ENCODE assay signal across 18 mouse cellular contexts in genomic region chr2:126014989-126015710, GRCm38 (mm10). TPM values are rescaled to one million over a fixed set of nuclear protein-coding genes. Genes with fewer than 3 reads are reported as not detected.
DNase-seq lines count a peak whose midpoint lies in the region; ATAC-seq and TF ChIP-seq lines count a peak whose summit lies in the region.
"Had no signal": no experiment of that assay in that cellular context is flagged by ENCODE, and none has a peak within 500 bp of the region (broad histone marks: within the 10 kb centered on the region; RNA-seq: fewer than 3 reads in every experiment).

No protein-coding gene starts in this region.

- H3K27ac ChIP-seq in heart, embryonic 16.5 days (ENCODE audit: low read length) = no peak overlapping the region
- no peak overlapping the region for H3K27ac ChIP-seq in forebrain, embryonic 16.5 days (ENCODE audit: low read length)
- peak overlapping the region; percentile 56 for H3K27ac ChIP-seq in midbrain, embryonic 15.5 days
- H3K27ac ChIP-seq in left cerebral cortex, adult 2 months = no peak overlapping the region
- H3K27ac ChIP-seq: liver, embryonic 14.5 days; neural tube, embryonic 13.5 days; stomach, embryonic 15.5 days had no signal

- H3K4me2 ChIP-seq in heart, embryonic 16.5 days (ENCODE audit: low read depth, low read length) = peak overlapping the region; percentile 34; the same call in 1 of the 2 replicates
- H3K4me2 ChIP-seq in forebrain, embryonic 16.5 days (ENCODE audit: low read length) = no peak overlapping the region
- H3K4me2 ChIP-seq in midbrain, embryonic 15.5 days = no peak overlapping the region
- H3K4me2 ChIP-seq: neural tube, embryonic 13.5 days; stomach, embryonic 15.5 days had no signal

- ATAC-seq in heart, embryonic 16.5 days (replicated peaks; ENCODE audit: extremely low read depth, insufficient read depth, low FRiP score) = peak; percentile 67; the same call in 1 of the 2 replicates
- peak; percentile 79 for ATAC-seq in forebrain, embryonic 16.5 days
- ATAC-seq in midbrain, embryonic 15.5 days (replicated peaks) = peak; percentile 69
- ATAC-seq: activated CD4-positive, CD25-positive, alpha-beta regulatory T cell, adult 4 months; lung, postnatal 0 days had no signal

- no peak for TF ChIP-seq CTCF in left cerebral cortex, adult 2 months (IDR thresholded peaks at IDR 0.05)

- DNase-seq in embryo, embryonic 10 days (ENCODE audit: low spot score) = peak; percentile 15
- no peak for DNase-seq in embryo, embryonic 11 days
- DNase-seq in heart, postnatal 25 days (ENCODE audit: low spot score) = no peak
- DNase-seq in left cerebral cortex, adult 2 months (ENCODE audit: extremely low spot score in 1 of 2, low spot score in 2 of 2) = no peak
- DNase-seq in frontal cortex, adult 2 months (ENCODE audit: extremely low spot score in 1 of 2, low spot score in 1 of 2) = no peak
- DNase-seq: cerebellum, postnatal 25 days; gastrocnemius, postnatal 14 days; spleen, adult 18-20 months had no signal

- intact Hi-C loops in heart, postnatal 25 days (cut with DNase I) = no loop called here
- intact Hi-C loops in left cerebral cortex, adult 2 months (cut with DNase I) = no loop called here

- H3K36me3 ChIP-seq in heart, embryonic 16.5 days (ENCODE audit: control insufficient read depth, insufficient read depth) = no peaks in the 10 kb centered on the region
- H3K36me3 ChIP-seq in forebrain, embryonic 16.5 days (ENCODE audit: control insufficient read depth, insufficient read depth) = no peaks in the 10 kb centered on the region
- no peaks in the 10 kb centered on the region for H3K36me3 ChIP-seq in midbrain, embryonic 15.5 days (replicated peaks)
- H3K36me3 ChIP-seq: neural tube, embryonic 13.5 days; stomach, embryonic 15.5 days had no signal

- no peaks in the 10 kb centered on the region for H3K27me3 ChIP-seq in heart, embryonic 16.5 days (ENCODE audit: control insufficient read depth, insufficient read depth, low read length)
- no peaks in the 10 kb centered on the region for H3K27me3 ChIP-seq in forebrain, embryonic 16.5 days (replicated peaks; ENCODE audit: control insufficient read depth, insufficient read depth, low read length)
- H3K27me3 ChIP-seq in midbrain, embryonic 15.5 days (replicated peaks) = no peaks in the 10 kb centered on the region
- H3K27me3 ChIP-seq: CH12.LX; neural tube, embryonic 13.5 days; stomach, embryonic 15.5 days had no signal

- 37% methylated on average over 12 of the region's 12 CpGs for WGBS in heart, embryonic 16.5 days
- 13% methylated on average over 12 of the region's 12 CpGs for WGBS in forebrain, embryonic 16.5 days
- WGBS in midbrain, embryonic 15.5 days = 29% methylated on average over 12 of the region's 12 CpGs

- no peaks in the 10 kb centered on the region for H3K9me3 ChIP-seq in heart, embryonic 16.5 days (replicated peaks; ENCODE audit: control insufficient read depth, low read length)
- H3K9me3 ChIP-seq in forebrain, embryonic 16.5 days (ENCODE audit: control insufficient read depth, low read length) = no peaks in the 10 kb centered on the region
- no peaks in the 10 kb centered on the region for H3K9me3 ChIP-seq in midbrain, embryonic 15.5 days
- H3K9me3 ChIP-seq: neural tube, embryonic 13.5 days; stomach, embryonic 15.5 days had no signal

- no peak overlapping the region for H3K4me3 ChIP-seq in heart, embryonic 16.5 days (ENCODE audit: low read length)
- H3K4me3 ChIP-seq in forebrain, embryonic 16.5 days (replicated peaks; ENCODE audit: low read length) = no peak overlapping the region
- no peak overlapping the region for H3K4me3 ChIP-seq in midbrain, embryonic 15.5 days
- H3K4me3 ChIP-seq in left cerebral cortex, adult 2 months = no peak overlapping the region
- H3K4me3 ChIP-seq: neural tube, embryonic 13.5 days; stomach, embryonic 15.5 days had no signal

- H3K4me1 ChIP-seq in heart, embryonic 16.5 days (ENCODE audit: control insufficient read depth, insufficient read depth, low read length) = no peaks in the 10 kb centered on the region; the same call in 1 of the 2 replicates
- H3K4me1 ChIP-seq in forebrain, embryonic 16.5 days (replicated peaks; ENCODE audit: control insufficient read depth, insufficient read depth, low read length) = no peaks in the 10 kb centered on the region
- 0 out of 2 replicates have a peak, but pooled peaks cover 13% of the 10 kb centered on the region for H3K4me1 ChIP-seq in midbrain, embryonic 15.5 days
- H3K4me1 ChIP-seq: stomach, embryonic 15.5 days had no signal

- H3K9ac ChIP-seq in heart, embryonic 16.5 days (ENCODE audit: low read length) = no peak overlapping the region
- H3K9ac ChIP-seq in forebrain, embryonic 16.5 days (replicated peaks; ENCODE audit: low read depth, low read length) = no peak overlapping the region
- no peak overlapping the region for H3K9ac ChIP-seq in midbrain, embryonic 15.5 days
- H3K9ac ChIP-seq: liver, embryonic 14.5 days; neural tube, embryonic 13.5 days; stomach, embryonic 15.5 days had no signal

RNA-seq across cellular contexts. Expression of gene Fgf7, which starts 19.3 kb away (rescaled TPM):
- polyA plus RNA-seq in heart, embryonic 16.5 days (2015; fragmentation: Nextera tagmentation; extraction: Ambion mirVana) = 1.9 and 2.0 TPM in 2 replicates
- total RNA-seq in heart, postnatal 25 days (2021) = 1 to 10 TPM; 1.5 to 1.7 TPM
- polyA plus RNA-seq in forebrain, embryonic 16.5 days (2015; fragmentation: Nextera tagmentation; extraction: Ambion mirVana) = 0.65 and 0.77 TPM in 2 replicates
- polyA plus RNA-seq in midbrain, embryonic 15.5 days (2015; fragmentation: Nextera tagmentation; extraction: Ambion mirVana) = 0.27 and 0.48 TPM in 2 replicates
- under 1 TPM; 0.25 to 0.70 TPM for total RNA-seq in left cerebral cortex, adult 2 months (2021)
- polyA plus RNA-seq in frontal cortex, adult 2 months (2012; rRNA removed) = 1.5 and 1.9 TPM in 2 replicates
- total RNA-seq: CH12.LX; hematopoietic stem cell, adult 5-6 weeks had no signal
